Mouse (Mus musculus) right cerebral cortex, postnatal 10 days (tissue): Measurements from ENCODE around the gene Gm4353.
A peak's percentile ranks its signal among the peaks of the same experiment; 100 is the strongest.
"Not testable (repeated sequence)": the region's sequence is repeated elsewhere in the genome, so short reads cannot be mapped to it uniquely, and the experiment has no call there.

Experiments
- DNase-seq, 2 experiments: peaks; one replicate each; pipeline ENCODE4 v3.0.0; 2021; ENCODE audit warnings: low spot score in 2 of 2

Gm4353 gene

GRCm38 (mm10) chr7:116084366-116084765, at the start of gene Gm4353:
Gene Gm4353 (minus strand): TSS chr7:116084635.
- not testable (repeated sequence) for DNase-seq

DNA sequence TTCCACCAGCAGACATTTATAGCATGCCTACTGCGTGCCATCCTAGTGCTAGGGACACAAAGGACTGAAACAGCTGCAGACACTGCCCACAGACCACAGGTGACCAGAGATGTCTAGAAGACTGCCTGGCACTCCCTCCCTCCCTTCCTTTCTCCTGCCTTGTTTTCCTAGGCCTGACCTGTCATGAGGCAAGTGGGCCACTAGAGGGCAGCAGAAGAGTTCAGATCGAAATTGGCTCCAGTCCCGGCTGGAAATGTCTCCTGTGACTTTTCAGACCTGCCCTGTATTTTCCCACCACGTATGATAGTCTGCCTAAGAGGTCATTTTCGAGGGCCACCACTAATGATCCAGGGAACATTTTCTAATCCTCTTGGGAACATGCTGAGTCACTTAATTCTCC, 47.6 kb upstream of the Gm4353 start:
- DNase-seq = peak; percentile 83 to 86

DNA sequence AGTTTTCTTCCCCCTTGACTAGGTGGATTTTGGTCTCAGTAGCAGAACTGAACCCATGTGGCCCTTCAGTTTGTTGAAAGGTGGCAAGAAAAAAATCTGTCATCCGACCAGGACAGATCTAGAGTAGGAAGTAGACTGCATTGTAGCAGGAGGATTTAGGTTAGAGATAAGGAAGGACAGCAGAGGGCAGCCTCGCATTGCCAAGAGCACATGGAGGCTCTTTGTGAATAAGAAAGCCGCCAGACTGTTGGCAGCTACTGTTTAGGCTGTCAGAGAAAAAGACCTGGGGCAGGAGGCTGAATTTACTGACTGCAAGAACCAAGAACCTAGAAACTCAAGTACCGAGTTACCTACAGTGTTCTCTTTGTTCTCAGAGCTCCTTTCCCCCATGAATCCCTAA, 47.0 kb upstream of the Gm4353 start:
- peak; percentile 61 to 71 for DNase-seq

DNA sequence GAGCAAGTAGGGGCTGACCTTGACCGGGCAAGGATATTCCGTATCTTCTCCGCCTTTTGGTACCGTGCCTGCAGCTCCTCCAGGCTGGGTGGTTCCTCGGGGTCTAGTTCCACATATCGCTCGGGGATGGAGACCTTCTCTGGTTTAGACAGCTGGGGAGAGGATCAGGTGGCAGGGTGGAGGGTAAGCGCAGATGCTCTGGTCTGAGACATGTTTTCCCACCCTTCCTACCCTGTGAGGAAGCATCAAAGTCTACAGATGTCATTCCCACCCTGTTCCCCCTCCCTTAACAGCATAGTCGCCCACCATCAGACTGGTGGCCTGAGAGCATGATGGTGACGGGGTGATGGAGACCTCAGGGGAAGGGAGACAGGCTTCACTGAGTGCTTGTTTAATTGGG, 44.9 kb upstream of the Gm4353 start:
- DNase-seq = no peak

DNA sequence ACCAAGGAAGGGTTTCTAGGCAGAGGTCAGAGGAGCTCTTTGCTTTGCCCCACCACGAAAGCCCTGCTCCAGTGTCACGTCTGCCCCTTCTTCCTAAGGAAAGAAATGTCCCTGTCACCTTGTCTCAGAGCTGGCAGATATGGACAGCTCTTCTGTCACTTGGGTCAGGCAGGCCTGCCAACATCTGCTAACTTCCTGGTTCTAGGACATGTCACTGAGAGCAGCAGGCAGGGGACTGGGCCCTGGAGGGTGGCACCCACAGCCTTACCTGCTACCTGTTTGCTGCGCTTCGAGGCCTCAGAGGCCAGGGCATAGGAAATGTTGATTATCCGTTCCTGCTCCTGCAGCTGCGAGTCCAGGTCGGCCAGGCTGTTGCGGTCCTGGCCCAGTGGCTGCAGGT, 43.9 kb upstream of the Gm4353 start:
- no peak for DNase-seq

- no peak for DNase-seq
Measured at GRCm38 (mm10) chr7:116127052-116127451, 42.6 kb upstream of the Gm4353 start.

GRCm38 (mm10) chr7:116125671-116126070, 41.2 kb upstream of the Gm4353 start:
- no peak for DNase-seq

GRCm38 (mm10) chr7:116124057-116124456, 39.6 kb upstream of the Gm4353 start:
- DNase-seq = no peak

DNA sequence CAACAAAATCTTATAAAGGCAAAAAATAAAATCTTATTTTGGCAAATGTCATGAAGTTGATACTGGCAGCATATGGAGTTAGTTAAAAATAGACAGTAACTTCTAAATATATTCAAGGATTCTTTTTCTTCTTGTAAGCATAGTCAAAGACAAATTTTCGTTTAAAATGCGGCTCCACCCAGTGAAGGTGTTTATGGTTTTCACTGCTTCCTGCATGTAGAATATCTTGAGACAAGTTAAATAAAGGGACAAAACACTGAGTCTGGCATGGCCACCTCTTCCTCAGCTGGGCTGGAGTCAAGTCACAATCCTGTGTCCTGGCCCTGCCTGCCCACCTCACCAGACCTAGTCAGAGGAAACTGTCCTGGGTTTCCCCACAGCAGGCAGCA, 39.2 kb upstream of the Gm4353 start:
- no peak for DNase-seq

DNA sequence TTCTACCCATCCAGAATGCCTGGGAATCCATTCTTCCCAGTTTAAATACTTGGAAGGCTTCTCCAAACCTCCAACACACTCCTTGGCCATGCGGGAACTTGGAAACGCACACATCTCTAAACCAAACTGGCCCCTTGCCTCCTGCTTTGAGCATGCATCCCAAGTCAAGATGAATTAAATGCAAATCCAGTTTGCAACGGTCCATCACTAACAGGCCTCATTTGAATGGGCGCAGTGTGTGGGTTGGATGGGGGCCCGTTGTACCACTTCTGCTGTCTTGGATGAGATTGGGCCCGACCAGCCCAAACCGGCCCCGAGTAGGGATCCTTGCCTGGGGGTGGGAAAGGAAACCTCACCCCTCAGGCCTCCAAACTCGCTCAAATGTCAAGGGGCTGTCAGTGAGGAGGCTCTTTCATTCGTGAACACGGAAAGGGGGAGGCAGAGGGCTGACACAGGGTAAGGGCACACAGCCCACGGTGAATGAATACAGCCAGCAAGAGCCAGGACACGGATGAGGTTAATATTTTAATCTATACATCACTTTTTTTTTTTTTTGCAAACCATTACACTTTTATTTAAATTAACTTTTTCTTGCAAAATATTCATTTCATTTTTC, 38.7 kb upstream of the Gm4353 start:
- DNase-seq = peak; percentile 73 to 79

DNA sequence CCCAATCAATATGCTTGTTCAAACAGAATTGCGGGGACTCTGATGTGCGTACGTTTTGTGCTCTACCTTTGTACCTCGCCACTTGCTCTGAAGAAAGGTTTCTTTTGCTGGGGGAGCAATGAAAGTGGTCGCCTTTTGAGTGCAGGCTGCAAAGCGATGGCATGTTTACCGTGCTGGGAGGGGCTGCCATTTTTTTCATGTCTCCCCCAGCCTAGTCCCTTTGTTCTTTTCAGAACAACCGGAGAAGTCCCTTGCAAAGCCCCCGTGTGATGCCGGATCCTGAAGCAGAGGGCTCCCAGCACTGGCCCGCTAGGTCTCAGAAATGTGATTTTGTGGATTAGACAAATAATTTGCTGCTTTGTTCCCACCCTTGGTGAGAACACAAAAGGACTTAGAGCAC, 36.8 kb upstream of the Gm4353 start:
- DNase-seq = no peak

GRCm38 (mm10) chr7:116120737-116121136, 36.3 kb upstream of the Gm4353 start:
- no peak for DNase-seq

GRCm38 (mm10) chr7:116119306-116119857, 34.9 kb upstream of the Gm4353 start:
- DNase-seq = no peak

- DNase-seq = peak in 1 of 2 experiments; percentile 9
Measured at GRCm38 (mm10) chr7:116115991-116116390, 31.6 kb upstream of the Gm4353 start.

- DNase-seq = peak in 1 of 2 experiments; percentile 4
Measured at GRCm38 (mm10) chr7:116115216-116115930, 30.9 kb upstream of the Gm4353 start.

DNA sequence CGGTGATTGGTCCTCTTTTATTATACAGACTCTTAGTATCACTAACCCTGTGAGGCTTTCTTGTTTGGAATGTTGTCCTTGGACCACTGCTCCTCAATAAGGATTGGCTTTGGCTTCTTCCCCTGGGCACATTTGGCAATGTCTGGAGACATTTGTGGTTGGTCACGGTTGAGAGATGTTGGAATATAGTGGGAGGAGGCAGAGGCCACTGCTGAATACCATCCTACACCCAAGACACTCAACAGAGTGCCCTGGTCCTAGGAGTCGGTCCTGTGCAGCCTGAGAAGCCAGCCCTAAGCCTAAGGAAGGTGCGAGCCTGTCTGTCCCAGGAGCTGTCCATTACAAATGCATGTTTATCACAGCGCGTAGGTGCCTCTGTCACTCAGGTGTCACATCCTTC, 27.1 kb upstream of the Gm4353 start:
- DNase-seq = no peak

DNA sequence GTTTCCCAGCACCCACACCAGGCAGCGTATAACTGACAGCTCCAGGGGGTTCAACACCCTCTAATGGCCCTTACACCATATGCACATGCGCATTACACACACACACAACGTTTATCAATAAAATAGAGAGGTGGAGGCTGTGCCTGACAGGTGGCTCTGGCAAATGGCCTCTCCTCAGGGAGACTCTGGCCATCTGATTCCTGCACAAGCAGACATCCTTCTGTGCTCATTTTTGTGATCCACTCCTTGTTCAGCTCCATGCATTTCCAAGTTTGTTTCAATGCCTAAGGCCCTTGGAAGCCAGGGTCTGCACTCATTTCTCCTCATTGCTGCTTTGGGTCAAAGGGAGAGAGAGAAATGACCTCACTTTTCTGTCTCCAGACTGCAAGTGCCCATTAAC, 26.2 kb upstream of the Gm4353 start:
- DNase-seq = peak in 1 of 2 experiments; percentile 8

DNA sequence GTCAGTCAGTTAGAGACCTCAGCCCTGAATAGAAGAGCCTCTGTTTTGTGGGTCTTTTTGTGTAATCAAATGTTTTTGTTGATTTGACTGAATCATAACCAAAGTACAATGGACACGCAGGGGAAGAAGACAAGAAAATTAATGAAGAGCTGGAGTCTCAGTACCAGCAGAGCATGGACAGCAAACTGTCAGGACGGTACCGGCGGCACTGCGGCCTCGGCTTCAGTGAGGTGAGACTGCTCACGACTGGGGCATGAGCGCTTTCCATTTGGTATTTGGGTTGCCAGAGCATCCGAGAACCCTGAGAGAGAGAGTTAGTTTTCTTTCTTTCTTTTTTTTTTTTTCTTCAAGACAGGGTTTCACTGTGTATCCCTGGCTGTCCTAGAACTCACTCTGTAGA, 18.7 kb upstream of the Gm4353 start:
- DNase-seq = no peak

GRCm38 (mm10) chr7:116099952-116100528, 15.6 kb upstream of the Gm4353 start:
- DNase-seq = no peak

GRCm38 (mm10) chr7:116093466-116093850, 9.0 kb upstream of the Gm4353 start:
- DNase-seq = no peak

GRCm38 (mm10) chr7:116092710-116093465, 8.5 kb upstream of the Gm4353 start:
- DNase-seq = peak; percentile 97 to 98

DNA sequence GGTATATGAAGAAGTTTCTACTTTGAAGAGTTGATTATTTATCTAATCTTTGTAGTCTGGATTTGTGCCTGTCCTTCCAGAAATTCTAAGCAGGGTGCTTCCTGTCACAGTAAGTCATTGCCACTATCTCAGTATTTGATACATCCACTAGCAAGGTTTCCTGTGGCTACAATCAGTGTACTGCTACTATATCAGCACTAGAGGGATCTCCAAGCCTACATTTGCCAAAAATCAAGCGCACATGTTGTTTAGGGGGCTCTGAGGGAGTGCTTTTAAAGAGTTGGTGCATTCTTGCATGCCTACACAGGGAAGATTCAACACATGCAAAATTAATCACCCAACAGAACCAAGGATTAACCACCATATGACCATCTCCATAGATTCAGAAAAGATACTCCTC, 23.7 kb downstream of the Gm4353 start:
- DNase-seq = peak in 1 of 2 experiments; percentile 28
